Mouse (Mus musculus): ENCODE data around the gene Olfr685. TPM values are rescaled to one million over a fixed set of nuclear protein-coding genes. Genes with fewer than 3 reads are reported as not detected.

Olfr685 gene
- total RNA-seq (2017) = not detected in 2 replicates

- no peak for ATAC-seq (replicated peaks; ENCODE audit: low read depth, poor library complexity, severe bottlenecking)
Measured at GRCm38 (mm10) chr7:105185912-105186311, at the start of gene Olfr685. Gene Olfr685, minus strand, starts transcription at chr7:105186012.

- ATAC-seq (replicated peaks; ENCODE audit: low read depth, poor library complexity, severe bottlenecking) = no peak
Measured at GRCm38 (mm10) chr7:105229386-105229785, 43.6 kb upstream of the Olfr685 start.

GRCm38 (mm10) chr7:105228138-105228537 is 42.3 kb upstream of the Olfr685 start:
- ATAC-seq (replicated peaks; ENCODE audit: low read depth, poor library complexity, severe bottlenecking) = no peak

GRCm38 (mm10) chr7:105226703-105227102 is 40.9 kb upstream of the Olfr685 start:
- ATAC-seq (replicated peaks; ENCODE audit: low read depth, poor library complexity, severe bottlenecking) = no peak

GRCm38 (mm10) chr7:105226072-105226471 is 40.3 kb upstream of the Olfr685 start:
- ATAC-seq (replicated peaks; ENCODE audit: low read depth, poor library complexity, severe bottlenecking) = no peak

- ATAC-seq (replicated peaks; ENCODE audit: low read depth, poor library complexity, severe bottlenecking) = no peak
Measured at GRCm38 (mm10) chr7:105218281-105218680, 32.5 kb upstream of the Olfr685 start.

- no peak for ATAC-seq (replicated peaks; ENCODE audit: low read depth, poor library complexity, severe bottlenecking)
Measured at GRCm38 (mm10) chr7:105214761-105215160, 28.9 kb upstream of the Olfr685 start.

- no peak for ATAC-seq (replicated peaks; ENCODE audit: low read depth, poor library complexity, severe bottlenecking)
Measured at GRCm38 (mm10) chr7:105207385-105207784, 21.6 kb upstream of the Olfr685 start, which contains the start of gene Olfr686. Gene Olfr686, minus strand, starts transcription at chr7:105207485.

- ATAC-seq (replicated peaks; ENCODE audit: low read depth, poor library complexity, severe bottlenecking) = no peak
Measured at GRCm38 (mm10) chr7:105170773-105171172, 15.0 kb downstream of the Olfr685 start.

- no peak for ATAC-seq (replicated peaks; ENCODE audit: low read depth, poor library complexity, severe bottlenecking)
Measured at GRCm38 (mm10) chr7:105163553-105163952, 22.3 kb downstream of the Olfr685 start, which contains the start of gene Olfr684. Gene Olfr684, minus strand, starts transcription at chr7:105163653.

- no peak for ATAC-seq (replicated peaks; ENCODE audit: low read depth, poor library complexity, severe bottlenecking)
Measured at GRCm38 (mm10) chr7:105146912-105147311, 38.9 kb downstream of the Olfr685 start, which contains the start of gene Olfr683. Gene Olfr683, minus strand, starts transcription at chr7:105147012.

GRCm38 (mm10) chr7:105141275-105141674 is 44.5 kb downstream of the Olfr685 start:
- ATAC-seq (replicated peaks; ENCODE audit: low read depth, poor library complexity, severe bottlenecking) = no peak

Other genes with a start within 250 kb of the Olfr685 start
- gene Olfr670, start 223.4 kb downstream of the Olfr685 start, total RNA-seq (2017) = not detected in 2 replicates
- gene Olfr671, start 206.9 kb downstream of the Olfr685 start, total RNA-seq (2017) = not detected in 2 replicates
- gene Olfr672, start 184.0 kb downstream of the Olfr685 start, total RNA-seq (2017) = not detected in 2 replicates
- gene Olfr675, start 157.6 kb downstream of the Olfr685 start, total RNA-seq (2017) = not detected in 2 replicates
- not detected in 2 replicates for gene Olfr676, start 153.3 kb downstream of the Olfr685 start, total RNA-seq (2017)
- not detected in 2 replicates for gene Olfr677, start 134.6 kb downstream of the Olfr685 start, total RNA-seq (2017)
- not detected in 2 replicates for gene Olfr678, start 121.5 kb downstream of the Olfr685 start, total RNA-seq (2017)
- gene Olfr679, start 104.8 kb downstream of the Olfr685 start, total RNA-seq (2017) = not detected in 2 replicates
- gene Olfr680-ps1, start 93.2 kb downstream of the Olfr685 start, total RNA-seq (2017) = not detected in 2 replicates
- gene Olfr681, start 69.2 kb downstream of the Olfr685 start, total RNA-seq (2017) = not detected in 2 replicates
- not detected in 2 replicates for gene Olfr683, start 39.0 kb downstream of the Olfr685 start, total RNA-seq (2017)
- gene Olfr684, start 22.4 kb downstream of the Olfr685 start, total RNA-seq (2017) = not detected in 2 replicates
- gene Olfr686, start 21.5 kb upstream of the Olfr685 start, total RNA-seq (2017) = not detected in 2 replicates
- gene Olfr688, start 102.1 kb upstream of the Olfr685 start, total RNA-seq (2017) = not detected in 2 replicates
- not detected in 2 replicates for gene Olfr689, start 125.2 kb upstream of the Olfr685 start, total RNA-seq (2017)
- not detected in 2 replicates for gene Olfr690, start 148.1 kb upstream of the Olfr685 start, total RNA-seq (2017)
- gene Olfr691, start 156.3 kb upstream of the Olfr685 start, total RNA-seq (2017) = not detected in 2 replicates
- gene Olfr692, start 182.2 kb upstream of the Olfr685 start, total RNA-seq (2017) = not detected in 2 replicates
- not detected in 2 replicates for gene Gm5901, start 189.0 kb upstream of the Olfr685 start, total RNA-seq (2017)
- 9.0 and 10.0 TPM in 2 replicates for gene Fam160a2, start 214.0 kb upstream of the Olfr685 start, total RNA-seq (2017)
- gene Cnga4, start 218.6 kb upstream of the Olfr685 start, total RNA-seq (2017) = not detected in 2 replicates
- gene Cckbr, start 239.7 kb upstream of the Olfr685 start, total RNA-seq (2017) = not detected in 2 replicates

Data from common myeloid progenitor, adult 5-6 weeks (primary cell).